Mouse (Mus musculus) midbrain, postnatal 0 days (tissue): Measurements from ENCODE around the gene Prkd1. TPM values are rescaled to one million over a fixed set of nuclear protein-coding genes. Genes with fewer than 3 reads are reported as not detected.

Experiments
- ATAC-seq: fragments of 200-750 bp; cut with Nextera tagmentation; 2 replicates; pipeline ENCODE4 v1.8.0; 2017; ENCODE audit warnings: moderate number of reproducible peaks, mild to moderate bottlenecking, moderate TSS enrichment, moderate library complexity; ENCODE audit not compliant: low FRiP score
- DNase-seq: peaks from one replicate; pipeline ENCODE4 v3.0.0-alpha.2; 2015; ENCODE audit warnings: low spot score
- H3K27ac ChIP-seq: fragments of 300-500 bp; sonication (generic); 2 replicates; pipeline ENCODE4 v1.5.1; 2014; ENCODE audit warnings: low read depth, mild to moderate bottlenecking, low read length, mixed read lengths
- H3K27me3 ChIP-seq: fragments of 300-500 bp; sonication (generic); 2 replicates; pipeline ENCODE4 v1.6.1; 2014; ENCODE audit warnings: low read length, control low read depth, mixed read lengths; ENCODE audit not compliant: insufficient read depth
- H3K36me3 ChIP-seq: fragments of 300-500 bp; sonication (generic); 2 replicates; pipeline ENCODE4 v1.6.1; 2014; ENCODE audit warnings: low read length, control low read depth, mixed read lengths; ENCODE audit not compliant: insufficient read depth
- H3K4me1 ChIP-seq: fragments of 300-500 bp; sonication (generic); 2 replicates; pipeline ENCODE4 v1.6.1; 2014; ENCODE audit warnings: mild to moderate bottlenecking, control low read depth, antibody characterized with exemption, low read length, mixed read lengths; ENCODE audit not compliant: insufficient read depth
- H3K4me2 ChIP-seq: fragments of 300-500 bp; sonication (generic); 2 replicates; pipeline ENCODE4 v1.6.1; 2014; ENCODE audit warnings: low read depth, mild to moderate bottlenecking, low read length, mixed read lengths; ENCODE audit not compliant: poor library complexity, severe bottlenecking
- H3K4me3 ChIP-seq: fragments of 300-500 bp; sonication (generic); 2 replicates; pipeline ENCODE4 v1.5.1; 2014; ENCODE audit warnings: low read depth, mild to moderate bottlenecking, low read length, moderate library complexity
- H3K9ac ChIP-seq: fragments of 300-500 bp; sonication (generic); replicated peaks from 2 replicates; pipeline ENCODE4 v1.6.1; 2014; ENCODE audit warnings: mild to moderate bottlenecking, low read length, moderate library complexity, mixed read lengths; ENCODE audit not compliant: poor library complexity, severe bottlenecking
- H3K9me3 ChIP-seq: fragments of 300-500 bp; sonication (generic); 2 replicates; pipeline ENCODE4 v1.6.1; 2016; ENCODE audit warnings: low read length, control low read depth
- CTCF ChIP-seq: IDR thresholded peaks from 2 replicates; pipeline ENCODE4 v1.5.1; 2016; ENCODE audit warnings: antibody characterized with exemption, mild to moderate bottlenecking
- WGBS: fragments of 180-500 bp; shearing (Covaris S2); extraction: QIAGEN DNeasy Blood & Tissue Kit; methylation state at CpG from one replicate; pipeline ENCODE4 v1.1.7; 2014; 5-methylcytosine and 5-hydroxymethylcytosine counted together
- polyA plus RNA-seq: library from polyadenylated mRNA; unstranded; fragments of >200 nt; fragmentation: Nextera tagmentation; extraction: Ambion mirVana; gene quantifications from 2 replicates; pipeline ENCODE4 v1.2.1, GENCODE M21; 2015
- total RNA-seq: library from RNA; depleted of rRNA; stranded (reverse); fragments of >200 nt; gene quantifications from 2 replicates; pipeline ENCODE4 v1.2.3, GENCODE M21; 2014; rRNA removed

Gene Prkd1
- total RNA-seq, result 3.1 and 5.4 TPM in 2 replicates
- 1.9 and 2.2 TPM in 2 replicates for polyA plus RNA-seq

GRCm38 (mm10) chr12:50648671-50649541, at the start of gene Prkd1:
Gene Prkd1, minus strand, starts transcription at chr12:50649098.
- 1% methylated on average over 70 of the region's 114 CpGs for WGBS
- peaks cover 4% of the 10 kb centered on the region; the same call in 1 of the 2 replicates for H3K27me3 ChIP-seq
- H3K27ac ChIP-seq, result no peak within 1 kb of the TSS

DNA sequence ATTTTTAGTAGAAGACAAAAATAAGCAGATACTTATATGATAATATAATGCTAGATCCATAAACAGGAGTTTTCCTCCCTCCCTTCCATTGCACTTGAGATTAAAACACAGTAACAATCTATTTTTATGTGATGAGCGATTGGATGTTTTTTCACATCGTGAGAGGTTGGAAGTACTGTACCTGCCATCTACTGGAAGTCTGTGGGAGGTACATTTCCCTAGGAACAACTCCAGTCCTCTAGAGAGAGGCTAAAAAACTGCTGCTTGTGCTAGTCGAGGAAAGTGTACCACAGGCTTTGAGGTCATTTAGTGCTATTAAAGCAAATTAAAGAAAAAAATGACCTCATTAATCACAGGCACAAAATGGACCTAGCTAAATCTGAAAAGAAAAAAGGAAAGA, 48.6 kb upstream of the Prkd1 start:
- 7% methylated on average over 3 of the region's 3 CpGs for WGBS

More at GRCm38 (mm10) chr12:50648671-50649541, at the start of gene Prkd1:
- H3K36me3 ChIP-seq, result no peaks in the 10 kb centered on the region
- ATAC-seq (peak; percentile 90), DNase-seq (peak; percentile 62)
- H3K9ac ChIP-seq, result peak within 1 kb of the TSS; percentile 42
- H3K4me1 ChIP-seq, result no peaks in the 10 kb centered on the region
- peak within 1 kb of the TSS; percentile 74 for H3K4me3 ChIP-seq
- TF ChIP-seq CTCF, result no peak; the same call in 1 of the 2 replicates
- no peaks in the 10 kb centered on the region for H3K9me3 ChIP-seq
- H3K4me2 ChIP-seq, result peak within 1 kb of the TSS; percentile 87

DNA sequence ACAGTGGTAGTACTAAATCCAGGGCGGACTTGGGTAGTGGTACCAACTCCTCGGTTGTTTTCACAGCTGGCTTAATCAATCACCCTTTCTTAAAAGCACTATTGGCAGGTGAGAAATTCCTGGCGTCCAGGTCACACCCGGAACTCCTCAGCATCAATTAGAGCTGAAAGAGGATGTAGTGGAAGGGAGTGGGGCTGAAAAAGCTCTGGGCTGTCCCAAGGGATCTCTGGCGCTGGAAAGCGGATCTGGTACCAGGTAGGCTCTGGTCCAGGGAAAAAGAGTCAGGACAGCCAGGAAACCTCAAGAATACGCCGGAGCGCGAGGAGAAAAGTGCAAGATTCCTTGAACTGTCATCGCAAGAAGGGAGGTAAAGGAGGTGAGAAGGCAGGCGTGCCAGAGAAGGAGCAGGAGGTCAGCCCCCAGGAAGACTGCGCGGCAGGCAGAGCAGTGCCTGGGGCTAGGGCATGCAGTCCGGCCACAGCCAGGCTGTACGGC, 675 bp downstream of the Prkd1 start:
- no peaks in the 10 kb centered on the region for H3K9me3 ChIP-seq
- no peak for TF ChIP-seq CTCF
- peak overlapping the region; percentile 74 for H3K4me3 ChIP-seq
- H3K27ac ChIP-seq, result no peak overlapping the region
- H3K36me3 ChIP-seq, result no peaks in the 10 kb centered on the region
- no peak; the same call in 1 of the 2 replicates for ATAC-seq
- WGBS, result 3% methylated on average over 14 of the region's 16 CpGs
- peak; percentile 7 for DNase-seq
- H3K4me2 ChIP-seq, result peak overlapping the region; percentile 87
- H3K27me3 ChIP-seq, result peaks cover 4% of the 10 kb centered on the region; the same call in 1 of the 2 replicates
- no peaks in the 10 kb centered on the region for H3K4me1 ChIP-seq
- H3K9ac ChIP-seq, result peak overlapping the region; percentile 42

More for the DNA sequence above, 48.6 kb upstream of the Prkd1 start:
- H3K27ac ChIP-seq, result no peak overlapping the region
- peak; percentile 72; the same call in 1 of the 2 replicates for ATAC-seq
- peak; percentile 70 for DNase-seq
- no peaks in the 10 kb centered on the region for H3K4me1 ChIP-seq
- no peaks in the 10 kb centered on the region for H3K9me3 ChIP-seq
- no peak overlapping the region for H3K4me2 ChIP-seq
- no peaks in the 10 kb centered on the region for H3K27me3 ChIP-seq
- peak; percentile 82 for TF ChIP-seq CTCF
- no peaks in the 10 kb centered on the region for H3K36me3 ChIP-seq
- H3K4me3 ChIP-seq, result no peak overlapping the region
- H3K9ac ChIP-seq, result no peak overlapping the region

- H3K4me1 ChIP-seq, result no peaks in the 10 kb centered on the region
- no peak overlapping the region for H3K9ac ChIP-seq
- H3K9me3 ChIP-seq, result no peaks in the 10 kb centered on the region
- ATAC-seq, result no peak
- no peak overlapping the region for H3K4me3 ChIP-seq
- peaks cover 4% of the 10 kb centered on the region; the same call in 1 of the 2 replicates for H3K27me3 ChIP-seq
- H3K27ac ChIP-seq, result no peak overlapping the region
- no peak for DNase-seq
- WGBS, result 95% methylated on average over 4 of the region's 4 CpGs
- no peak overlapping the region for H3K4me2 ChIP-seq
- no peaks in the 10 kb centered on the region for H3K36me3 ChIP-seq
- TF ChIP-seq CTCF, result no peak
Observed at GRCm38 (mm10) chr12:50646857-50647256, 2.0 kb downstream of the Prkd1 start.

- Histone ChIP-seq H3K9me3 (0 out of 2 replicates have a peak, but pooled peaks cover 2% of the 10 kb centered on the region), H3K27ac (no peak overlapping the region), H3K36me3 (no peaks in the 10 kb centered on the region), H3K4me2 (no peak overlapping the region), H3K4me3 (no peak overlapping the region), H3K27me3 (no peaks in the 10 kb centered on the region), H3K4me1 (no peaks in the 10 kb centered on the region), H3K9ac (no peak overlapping the region)
- no peak for TF ChIP-seq CTCF
- WGBS, result 90% methylated on average over 5 of the region's 5 CpGs
- ATAC-seq (no peak), DNase-seq (no peak)
Observed at GRCm38 (mm10) chr12:50642671-50643070, 6.2 kb downstream of the Prkd1 start.

GRCm38 (mm10) chr12:50640171-50640570, 8.7 kb downstream of the Prkd1 start:
- no peak overlapping the region for H3K9ac ChIP-seq
- no peaks in the 10 kb centered on the region for H3K27me3 ChIP-seq
- H3K4me1 ChIP-seq, result no peaks in the 10 kb centered on the region
- ATAC-seq (no peak), DNase-seq (no peak)
- no peak overlapping the region for H3K27ac ChIP-seq
- TF ChIP-seq CTCF, result no peak
- no peak overlapping the region for H3K4me3 ChIP-seq
- 0 out of 2 replicates have a peak, but pooled peaks cover 2% of the 10 kb centered on the region for H3K9me3 ChIP-seq
- 81% methylated on average over 4 of the region's 4 CpGs for WGBS
- no peak overlapping the region for H3K4me2 ChIP-seq
- H3K36me3 ChIP-seq, result no peaks in the 10 kb centered on the region
